Mouse (Mus musculus) stomach, embryonic 14.5 days (tissue): Measurements from ENCODE around the gene Rpl18a. TPM values are rescaled to one million over a fixed set of nuclear protein-coding genes. Genes with fewer than 3 reads are reported as not detected.

ENCODE experiments used
- ATAC-seq: fragments of 200-750 bp; cut with Nextera tagmentation; 2 replicates; pipeline ENCODE4 v1.8.0; 2017; ENCODE audit warnings: low read depth, moderate TSS enrichment; ENCODE audit not compliant: insufficient number of reproducible peaks, insufficient read depth, low FRiP score
- H3K27ac ChIP-seq: fragments of 300-500 bp; sonication (generic); 2 replicates; pipeline ENCODE4 v1.5.1; 2014; ENCODE audit warnings: mild to moderate bottlenecking, low read length, moderate library complexity, mixed read lengths
- H3K27me3 ChIP-seq: fragments of 300-500 bp; sonication (generic); 2 replicates; pipeline ENCODE4 v1.6.1; 2014; ENCODE audit warnings: low read length, control low read depth, mixed read lengths; ENCODE audit not compliant: control insufficient read depth, insufficient read depth
- H3K36me3 ChIP-seq: fragments of 300-500 bp; sonication (generic); 2 replicates; pipeline ENCODE4 v1.6.1; 2014; ENCODE audit warnings: mild to moderate bottlenecking, control low read depth, low read length, moderate library complexity, mixed read lengths; ENCODE audit not compliant: control insufficient read depth, insufficient read depth
- H3K4me1 ChIP-seq: fragments of 300-500 bp; sonication (generic); 2 replicates; pipeline ENCODE4 v1.6.1; 2014; ENCODE audit warnings: low read length, control low read depth, mixed read lengths; ENCODE audit not compliant: control insufficient read depth, insufficient read depth
- H3K4me2 ChIP-seq: fragments of 300-500 bp; sonication (generic); replicated peaks from 2 replicates; pipeline ENCODE4 v1.6.1; 2014; ENCODE audit warnings: low read depth, low read length, control low read depth
- H3K4me3 ChIP-seq: fragments of 300-500 bp; sonication (generic); 2 replicates; pipeline ENCODE4 v1.5.1; 2014; ENCODE audit warnings: low read depth, low read length, control low read depth
- H3K9ac ChIP-seq: fragments of 300-500 bp; sonication (generic); replicated peaks from 2 replicates; pipeline ENCODE4 v1.6.1; 2014; ENCODE audit warnings: low read depth, mild to moderate bottlenecking, control low read depth, low read length, moderate library complexity, mixed read lengths
- H3K9me3 ChIP-seq: fragments of 300-500 bp; sonication (generic); 2 replicates; pipeline ENCODE4 v1.6.1; 2016; ENCODE audit warnings: low read depth, low read length, control low read depth; ENCODE audit not compliant: control insufficient read depth
- WGBS: fragments of 180-500 bp; shearing (Covaris S2); extraction: QIAGEN DNeasy Blood & Tissue Kit; methylation state at CpG from one replicate; pipeline ENCODE4 v1.1.7; 2014; 5-methylcytosine and 5-hydroxymethylcytosine counted together
- polyA plus RNA-seq: library from polyadenylated mRNA; unstranded; fragments of >200 nt; fragmentation: Nextera tagmentation; extraction: Ambion mirVana; gene quantifications from 2 replicates; pipeline ENCODE4 v1.2.1, GENCODE M21; 2014

Gene Rpl18a
- polyA plus RNA-seq, 1 experiment from 2014 or later = 6,204 TPM

GRCm38 (mm10) chr8:70928096-70928495 is 30.9 kb upstream of the Rpl18a start:
- no peaks in the 10 kb centered on the region for H3K27me3 ChIP-seq
- H3K4me1 ChIP-seq = no peaks in the 10 kb centered on the region
- H3K4me2 ChIP-seq = no peak overlapping the region
- ATAC-seq = no peak
- no peaks in the 10 kb centered on the region for H3K9me3 ChIP-seq
- H3K4me3 ChIP-seq = no peak overlapping the region
- H3K36me3 ChIP-seq = no peaks in the 10 kb centered on the region
- H3K27ac ChIP-seq = no peak overlapping the region
- WGBS = 83% methylated on average over 3 of the region's 3 CpGs
- no peak overlapping the region for H3K9ac ChIP-seq

- no peak for ATAC-seq
- no peaks in the 10 kb centered on the region for H3K36me3 ChIP-seq
- no peaks in the 10 kb centered on the region for H3K4me1 ChIP-seq
- no peaks in the 10 kb centered on the region for H3K27me3 ChIP-seq
- H3K9me3 ChIP-seq = no peaks in the 10 kb centered on the region
- WGBS = 89% methylated on average over 5 of the region's 5 CpGs
- H3K4me3 ChIP-seq = no peak overlapping the region
- H3K9ac ChIP-seq = no peak overlapping the region
- H3K27ac ChIP-seq = no peak overlapping the region
- no peak overlapping the region for H3K4me2 ChIP-seq
Observed at GRCm38 (mm10) chr8:70926396-70926795, 29.2 kb upstream of the Rpl18a start.

- H3K4me2 ChIP-seq = no peak overlapping the region
- 0 out of 2 replicates have a peak, but pooled peaks cover under 1% of the 10 kb centered on the region for H3K36me3 ChIP-seq
- H3K9me3 ChIP-seq = no peaks in the 10 kb centered on the region
- 86% methylated on average over 4 of the region's 4 CpGs for WGBS
- no peak overlapping the region for H3K27ac ChIP-seq
- no peaks in the 10 kb centered on the region for H3K4me1 ChIP-seq
- H3K9ac ChIP-seq = no peak overlapping the region
- no peaks in the 10 kb centered on the region for H3K27me3 ChIP-seq
- no peak for ATAC-seq
- H3K4me3 ChIP-seq = no peak overlapping the region
Observed at GRCm38 (mm10) chr8:70925754-70926153, 28.5 kb upstream of the Rpl18a start.

GRCm38 (mm10) chr8:70924151-70924550 is 26.9 kb upstream of the Rpl18a start:
- H3K36me3 ChIP-seq = 0 out of 2 replicates have a peak, but pooled peaks cover 11% of the 10 kb centered on the region
- H3K9me3 ChIP-seq = no peaks in the 10 kb centered on the region
- no peak overlapping the region for H3K9ac ChIP-seq
- H3K4me1 ChIP-seq = no peaks in the 10 kb centered on the region
- H3K4me3 ChIP-seq = no peak overlapping the region
- H3K4me2 ChIP-seq = no peak overlapping the region
- WGBS = 86% methylated on average over 4 of the region's 4 CpGs
- no peak overlapping the region for H3K27ac ChIP-seq
- no peaks in the 10 kb centered on the region for H3K27me3 ChIP-seq
- ATAC-seq = no peak

- no peak overlapping the region for H3K27ac ChIP-seq
- H3K4me2 ChIP-seq = no peak overlapping the region
- H3K27me3 ChIP-seq = no peaks in the 10 kb centered on the region
- no peak for ATAC-seq
- H3K9me3 ChIP-seq = no peaks in the 10 kb centered on the region
- 83% methylated on average over 9 of the region's 9 CpGs for WGBS
- no peak overlapping the region for H3K4me3 ChIP-seq
- H3K9ac ChIP-seq = no peak overlapping the region
- H3K36me3 ChIP-seq = peaks cover 41% of the 10 kb centered on the region
- H3K4me1 ChIP-seq = no peaks in the 10 kb centered on the region
Observed at GRCm38 (mm10) chr8:70920049-70920922, 23.1 kb upstream of the Rpl18a start.

- peaks cover 79% of the 10 kb centered on the region for H3K36me3 ChIP-seq
- H3K4me1 ChIP-seq = no peaks in the 10 kb centered on the region
- H3K9ac ChIP-seq = no peak overlapping the region
- no peak overlapping the region for H3K4me2 ChIP-seq
- no peaks in the 10 kb centered on the region for H3K27me3 ChIP-seq
- no peaks in the 10 kb centered on the region for H3K9me3 ChIP-seq
- no peak overlapping the region for H3K4me3 ChIP-seq
- WGBS = 94% methylated on average over 17 of the region's 17 CpGs
- no peak overlapping the region for H3K27ac ChIP-seq
- ATAC-seq = no peak
Observed at GRCm38 (mm10) chr8:70914704-70915103, 17.5 kb upstream of the Rpl18a start.

DNA sequence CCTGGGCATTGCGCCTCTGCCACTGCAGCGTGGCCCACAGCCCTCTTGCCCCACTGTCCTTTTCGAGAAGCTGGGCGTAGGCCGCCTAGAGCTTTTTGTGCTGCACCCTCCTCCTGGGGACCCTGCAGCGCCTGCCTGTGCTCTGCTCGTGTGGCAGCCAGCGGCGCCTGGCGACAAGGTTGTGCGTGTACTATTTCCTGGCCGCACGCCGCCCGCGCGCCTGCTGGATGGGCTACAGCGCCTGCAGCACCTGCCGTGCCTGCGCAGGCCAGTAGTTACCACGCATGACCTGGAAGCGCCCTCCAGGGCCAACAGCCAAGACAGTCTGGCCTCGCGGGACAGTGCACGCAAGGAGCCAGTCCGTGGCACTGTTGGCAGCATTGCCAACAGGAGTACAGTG is 16.3 kb upstream of the Rpl18a start:
- ATAC-seq = no peak
- WGBS = 95% methylated on average over 26 of the region's 26 CpGs

DNA sequence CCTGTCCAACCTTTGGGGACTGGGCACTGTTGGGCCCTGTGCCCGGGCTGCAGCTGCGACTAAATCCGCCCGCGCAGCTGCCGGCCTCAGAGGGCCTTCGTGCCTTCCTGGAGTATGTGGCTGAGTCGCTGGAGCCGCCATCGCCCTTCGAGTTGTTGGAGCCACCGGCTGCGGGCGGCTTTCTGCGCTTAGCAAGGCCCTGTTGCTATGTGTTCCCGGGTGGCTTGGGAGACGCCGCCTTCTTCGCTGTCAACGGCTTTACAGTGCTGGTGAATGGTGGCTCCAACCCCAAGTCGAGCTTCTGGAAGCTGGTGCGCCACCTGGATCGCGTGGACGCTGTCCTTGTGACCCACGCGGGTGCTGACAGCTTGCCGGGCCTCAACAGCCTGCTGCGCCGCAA is 15.7 kb upstream of the Rpl18a start:
- H3K4me3 ChIP-seq = no peak overlapping the region
- 94% methylated on average over 30 of the region's 30 CpGs for WGBS
- no peaks in the 10 kb centered on the region for H3K27me3 ChIP-seq
- no peaks in the 10 kb centered on the region for H3K9me3 ChIP-seq
- no peak overlapping the region for H3K27ac ChIP-seq
- peaks cover 66% of the 10 kb centered on the region for H3K36me3 ChIP-seq
- no peak overlapping the region for H3K9ac ChIP-seq
- ATAC-seq = no peak
- H3K4me1 ChIP-seq = no peaks in the 10 kb centered on the region
- H3K4me2 ChIP-seq = no peak overlapping the region

More for the DNA sequence above, 16.3 kb upstream of the Rpl18a start:
- H3K36me3 ChIP-seq = peaks cover 69% of the 10 kb centered on the region
- no peaks in the 10 kb centered on the region for H3K4me1 ChIP-seq
- no peaks in the 10 kb centered on the region for H3K9me3 ChIP-seq
- H3K27me3 ChIP-seq = no peaks in the 10 kb centered on the region
- H3K27ac ChIP-seq = no peak overlapping the region
- H3K4me2 ChIP-seq = no peak overlapping the region
- no peak overlapping the region for H3K9ac ChIP-seq
- no peak overlapping the region for H3K4me3 ChIP-seq
